Mouse (Mus musculus) right cerebral cortex, postnatal 36 days (tissue): ENCODE measurements at regions not wholly inside any gene's neighbourhood (a gene's known extent, or its start where the extent isn't known, plus 50 kb on each side); places are given as distances from the start of the nearest gene placed in this dataset.
"Not testable (repeated sequence)": the region's sequence is repeated elsewhere in the genome, so short reads cannot be mapped to it uniquely, and the experiment has no call there.

Experiments used
- DNase-seq, 2 experiments: peaks; one replicate each; pipeline ENCODE4 v3.0.0; 2022; ENCODE audit warnings: low spot score in 2 of 2, mixed read lengths in 1 of 2

DNA sequence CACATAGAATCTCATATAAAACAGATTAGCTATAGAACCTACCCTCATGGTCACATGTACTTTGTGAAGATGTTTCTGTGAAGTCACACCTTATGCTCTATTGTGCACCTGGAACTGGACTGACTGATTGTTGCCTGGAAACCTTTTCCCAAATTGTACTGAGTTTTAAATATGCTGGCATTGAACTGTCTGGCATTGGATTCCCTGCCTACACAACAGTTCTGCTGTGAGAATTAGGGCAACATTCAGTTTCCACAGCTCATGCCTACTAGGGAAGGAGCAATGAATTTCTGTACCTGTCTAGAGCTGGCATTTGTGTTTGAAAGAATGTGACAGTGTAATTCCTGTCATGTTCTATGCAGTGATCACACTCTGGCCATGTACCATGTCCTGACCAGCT lies 60.4 kb upstream of the Poc5 start:
- no peak for DNase-seq

DNA sequence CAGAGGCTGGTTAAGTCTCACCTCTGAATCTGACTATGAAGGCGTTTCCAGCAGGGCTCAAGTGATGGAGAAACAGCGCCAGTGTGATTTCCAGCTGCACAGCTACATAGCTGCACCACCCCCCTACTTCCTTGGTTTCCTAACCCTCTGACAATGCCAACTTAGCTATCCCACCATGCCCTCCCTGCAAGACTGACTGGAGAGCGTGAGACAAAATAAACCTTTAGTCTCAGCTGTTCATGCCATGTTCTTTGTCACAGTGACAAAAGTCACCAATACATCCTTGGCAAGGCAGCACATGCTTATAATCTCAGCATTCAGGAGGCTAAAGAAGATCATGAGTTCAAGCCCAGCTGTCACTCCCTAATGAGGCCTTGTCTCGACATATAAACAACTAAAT lies 63.5 kb upstream of the Poc5 start:
- no peak for DNase-seq

DNA sequence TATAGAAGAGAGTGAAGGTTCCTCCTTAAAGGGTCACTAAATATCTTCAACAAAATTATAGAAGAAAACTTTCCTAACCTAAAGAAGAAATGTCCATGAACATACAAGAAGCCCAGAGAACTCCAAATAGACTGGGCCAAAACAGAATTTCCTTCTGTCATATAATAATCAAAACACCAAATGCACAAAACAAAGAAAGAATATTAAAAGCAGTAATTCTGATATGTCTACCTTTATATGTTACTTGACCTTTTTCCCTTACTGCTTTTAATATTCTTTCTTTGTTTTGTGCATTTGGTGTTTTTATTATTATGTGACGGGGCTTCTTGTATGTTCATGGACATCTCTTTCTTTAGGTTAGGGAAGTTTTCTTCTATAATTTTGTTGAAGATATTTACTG lies 70.9 kb upstream of the Poc5 start:
- DNase-seq, result not testable (repeated sequence)

DNA sequence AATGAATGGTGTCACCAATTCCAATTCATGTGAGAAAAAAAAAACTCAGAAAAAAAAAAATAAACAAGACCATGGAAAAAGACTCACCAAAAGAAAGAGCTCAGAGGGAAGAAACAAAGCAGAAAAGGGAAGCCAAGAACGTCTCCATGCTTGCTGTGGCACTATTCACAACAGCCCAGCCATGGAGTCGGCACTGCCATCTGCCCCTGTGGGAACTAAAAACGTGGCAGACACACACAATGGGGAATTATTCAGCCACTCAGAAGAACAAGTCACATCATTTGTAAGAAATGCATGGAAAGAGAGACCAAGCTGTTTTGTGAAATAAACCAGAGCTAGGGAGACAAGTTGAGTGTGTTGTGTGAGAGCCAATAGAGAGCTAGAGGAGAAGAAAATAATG lies 74.9 kb upstream of the Poc5 start:
- DNase-seq, result no peak

DNA sequence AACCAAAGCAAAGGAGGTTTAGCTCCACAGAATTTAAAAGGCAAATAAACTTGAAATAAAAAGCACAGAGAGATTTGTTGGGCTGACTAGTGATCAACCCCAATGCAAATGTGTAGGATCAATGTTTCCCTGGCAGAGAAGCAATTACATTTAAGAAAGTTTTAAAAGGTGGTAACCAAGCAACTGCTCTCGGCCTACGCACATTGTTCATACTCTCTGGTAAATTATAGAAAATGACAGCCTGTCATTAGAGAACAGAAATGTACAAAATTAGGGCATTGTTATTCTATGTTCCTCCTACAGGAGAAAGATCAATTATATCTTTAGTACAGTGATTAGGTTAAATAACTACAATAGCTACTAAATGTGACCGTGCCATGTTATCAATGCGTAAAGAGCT lies 85.6 kb upstream of the Poc5 start:
- no peak for DNase-seq

DNA sequence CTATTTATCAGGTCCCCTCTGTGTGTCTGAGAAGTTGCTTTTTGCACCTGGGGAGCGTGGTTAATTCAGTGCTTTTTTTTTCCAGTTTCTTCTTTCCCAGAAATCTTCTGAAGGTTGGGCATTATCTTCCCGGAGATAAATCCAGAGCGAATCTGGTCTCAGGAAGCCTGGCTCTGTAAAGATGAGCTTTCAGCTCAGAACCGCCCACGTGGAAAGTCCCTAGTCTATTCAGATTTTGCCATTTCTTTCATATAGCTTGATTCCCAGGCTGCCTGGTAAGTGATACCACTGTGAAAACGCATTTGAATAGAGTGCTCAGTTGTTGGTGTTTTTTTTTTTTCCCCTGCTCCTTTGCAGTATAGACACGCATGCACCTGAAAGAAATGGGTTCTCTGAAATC lies 100.3 kb upstream of the Poc5 start:
- DNase-seq, result peak; percentile 11 to 57

DNA sequence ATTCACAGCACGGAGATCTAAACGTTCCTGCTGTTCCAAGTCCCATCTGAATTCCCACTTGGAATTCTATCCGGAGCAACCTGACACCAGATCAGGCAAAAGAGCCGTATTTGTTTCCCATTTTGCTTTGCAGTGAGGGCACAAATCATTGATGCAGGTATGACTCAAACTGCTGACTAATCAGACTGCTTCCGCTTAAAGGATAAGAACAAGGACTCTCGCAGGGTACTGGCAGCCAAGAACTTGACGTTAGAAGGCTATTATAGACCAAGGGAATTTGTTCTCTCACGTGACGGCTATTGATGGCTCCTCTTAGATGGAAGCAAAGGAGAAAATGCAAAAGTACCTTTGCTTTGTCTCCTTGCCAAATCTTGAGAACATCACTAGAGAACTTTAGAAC lies 118.1 kb upstream of the Poc5 start:
- DNase-seq, result no peak

DNA sequence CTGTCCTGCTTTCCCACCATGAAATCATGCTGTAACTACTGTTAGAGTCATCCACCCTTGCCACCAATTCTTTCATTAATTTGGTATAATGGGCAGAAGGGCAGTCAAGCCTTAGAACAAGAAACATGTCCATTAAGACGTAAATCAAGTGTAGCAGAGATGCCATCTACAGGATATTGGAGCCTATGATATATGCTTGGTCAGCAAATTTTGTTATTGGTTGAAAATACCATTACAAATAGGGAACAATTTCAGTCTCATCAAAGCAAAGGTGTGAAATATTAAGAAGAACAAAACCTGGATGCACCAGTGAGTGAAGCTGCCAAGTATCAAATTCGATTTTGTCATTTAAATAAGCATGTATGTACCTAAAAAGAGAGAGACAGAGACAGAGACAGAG lies 123.6 kb upstream of the Sv2c start:
- DNase-seq, result no peak

DNA sequence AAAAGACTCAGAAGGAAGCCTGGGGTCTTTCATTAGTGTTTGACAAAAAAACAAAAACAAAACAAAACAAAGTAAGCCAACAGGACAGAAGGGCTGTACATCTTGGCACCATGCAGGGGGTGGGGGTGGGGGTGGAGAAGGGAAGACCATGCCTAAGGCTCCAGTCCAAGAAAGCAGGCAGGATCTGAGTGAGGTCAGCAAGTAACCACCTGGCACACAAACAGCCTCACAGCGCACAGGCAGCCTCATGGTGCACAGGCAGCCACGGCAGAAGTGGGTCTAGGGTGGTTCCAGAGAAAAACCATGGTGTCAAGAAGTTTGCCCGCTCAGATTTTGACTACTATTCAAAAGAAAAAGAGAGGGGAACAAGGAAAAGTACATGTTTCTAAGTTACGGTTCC lies 122.0 kb upstream of the Sv2c start:
- no peak for DNase-seq

DNA sequence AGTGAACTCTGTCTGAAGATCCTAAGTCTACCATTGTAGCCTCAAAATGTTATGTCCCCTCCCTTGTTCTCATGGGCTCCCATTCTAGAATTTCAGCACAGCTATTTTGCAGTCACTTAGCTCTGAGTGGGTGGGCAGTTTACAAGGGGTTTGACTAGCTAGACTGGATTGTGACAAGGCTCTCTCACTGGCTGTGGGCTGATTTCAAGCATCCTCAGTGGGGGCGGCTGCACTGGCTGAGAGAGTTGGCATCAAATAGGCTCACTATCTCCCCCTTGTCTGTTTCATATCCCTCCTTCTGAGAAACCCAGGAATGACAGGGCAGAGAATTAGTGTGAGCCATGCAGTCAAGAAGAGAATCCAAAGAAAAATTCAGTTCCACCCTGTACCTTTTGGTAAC lies 88.4 kb upstream of the Sv2c start:
- DNase-seq, result no peak

DNA sequence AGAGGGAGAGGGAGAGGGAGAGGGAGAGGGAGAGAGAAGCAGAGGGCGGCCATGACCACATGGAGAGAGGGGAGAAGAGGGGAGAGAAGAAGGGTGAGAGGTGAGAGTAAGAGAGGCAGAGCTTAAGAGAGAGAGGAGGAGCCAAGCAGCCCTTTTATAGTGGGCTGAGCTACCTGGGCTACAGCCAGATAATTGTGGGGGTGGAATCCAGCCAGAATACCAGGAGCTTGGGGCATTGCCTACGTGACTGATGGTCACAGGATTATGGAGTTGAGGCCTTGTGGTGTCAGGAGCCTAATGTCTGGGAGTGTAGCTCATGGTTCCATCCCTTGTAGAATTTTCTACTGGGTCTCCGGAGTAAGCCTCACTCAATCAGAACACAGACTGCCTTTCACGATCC lies 83.1 kb upstream of the Sv2c start:
- DNase-seq, result no peak

DNA sequence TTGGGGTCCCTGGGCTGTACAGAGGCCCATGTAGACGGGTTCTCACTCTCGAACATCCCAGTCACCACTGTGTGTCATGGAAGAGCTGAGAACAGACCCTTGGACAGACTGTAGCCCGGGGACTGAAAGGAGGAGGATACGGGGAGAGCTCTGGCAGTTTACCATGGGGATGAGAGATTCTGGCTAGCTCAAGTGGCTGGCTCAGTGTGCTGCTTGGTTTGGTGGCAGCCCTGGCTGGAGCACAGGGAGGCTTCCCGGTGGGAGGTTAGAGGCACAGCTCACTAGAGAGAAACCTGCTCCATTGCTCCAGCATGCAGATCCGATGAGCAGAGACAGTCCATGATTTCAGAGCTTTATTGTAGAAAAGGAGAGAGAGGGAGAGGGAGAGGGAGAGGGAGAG lies 82.7 kb upstream of the Sv2c start:
- DNase-seq, result no peak

DNA sequence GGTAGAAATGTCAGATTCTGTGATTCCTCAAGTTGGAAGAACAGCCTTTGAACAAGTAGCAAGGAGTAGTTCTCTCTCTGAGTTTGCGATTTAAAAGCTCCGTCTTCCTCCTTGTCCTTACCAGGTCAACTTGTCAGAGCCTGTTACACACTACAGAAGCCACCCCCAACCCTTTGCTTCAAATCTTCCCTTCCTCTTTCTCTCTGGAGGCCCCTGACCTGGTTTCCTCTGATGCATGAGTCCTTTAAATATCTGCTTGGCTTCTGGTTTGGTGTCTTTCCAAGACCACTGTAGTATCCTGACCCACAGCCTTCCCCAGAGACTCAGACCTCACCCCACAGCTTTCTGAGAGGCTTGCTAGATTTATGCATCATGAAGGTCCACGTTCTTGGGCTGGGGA lies 73.7 kb upstream of the Sv2c start:
- no peak for DNase-seq

DNA sequence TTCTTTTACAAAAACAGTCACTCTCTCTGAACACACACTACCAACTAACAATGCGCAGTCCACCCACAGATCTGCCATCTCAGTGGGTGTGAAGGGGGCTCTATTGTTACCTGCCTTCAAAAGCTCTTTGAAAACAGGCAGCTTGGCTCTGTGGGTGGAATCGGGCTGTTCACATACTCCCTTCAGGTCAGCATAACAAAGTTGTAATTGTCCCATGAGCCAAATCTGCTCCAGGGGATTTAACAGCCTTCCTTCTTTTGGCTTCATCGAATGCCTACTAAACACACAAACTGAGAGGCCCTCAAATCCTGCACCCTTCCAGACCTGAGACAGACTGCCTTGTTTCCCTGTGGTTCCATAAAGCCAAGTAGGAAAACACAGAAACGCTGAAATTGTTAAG lies 56.2 kb upstream of the Sv2c start:
- DNase-seq, result no peak
